Mouse (Mus musculus) heart, embryonic 11.5 days (tissue): ENCODE data around the gene BC025920. TPM values are rescaled to one million over a fixed set of nuclear protein-coding genes. Genes with fewer than 3 reads are reported as not detected.
A peak's percentile ranks its signal among the peaks of the same experiment; 100 is the strongest.

Experiments
- ATAC-seq: fragments of 200-750 bp; cut with Nextera tagmentation; replicated peaks from 2 replicates; pipeline ENCODE4 v1.8.0; 2017; ENCODE audit warnings: moderate library complexity; ENCODE audit not compliant: insufficient number of reproducible peaks, low FRiP score, low TSS enrichment
- H3K27ac ChIP-seq: fragments of 300-500 bp; sonication (generic); 2 replicates; pipeline ENCODE4 v1.5.1; 2014; ENCODE audit warnings: mild to moderate bottlenecking, low read depth, low read length
- H3K27me3 ChIP-seq: fragments of 300-500 bp; sonication (generic); 2 replicates; pipeline ENCODE4 v1.6.1; 2014; ENCODE audit warnings: mild to moderate bottlenecking, low read length, mixed read lengths; ENCODE audit not compliant: control insufficient read depth, insufficient read depth
- H3K36me3 ChIP-seq: fragments of 300-500 bp; sonication (generic); 2 replicates; pipeline ENCODE4 v1.6.1; 2014; ENCODE audit warnings: mild to moderate bottlenecking, low read length, moderate library complexity, mixed read lengths; ENCODE audit not compliant: control insufficient read depth, insufficient read depth
- H3K4me1 ChIP-seq: fragments of 300-500 bp; sonication (generic); 2 replicates; pipeline ENCODE4 v1.6.1; 2014; ENCODE audit warnings: low read length; ENCODE audit not compliant: control insufficient read depth, insufficient read depth
- H3K4me2 ChIP-seq: fragments of 300-500 bp; sonication (generic); 2 replicates; pipeline ENCODE4 v1.6.1; 2014; ENCODE audit warnings: mild to moderate bottlenecking, moderate library complexity
- H3K4me3 ChIP-seq: fragments of 300-500 bp; sonication (generic); 2 replicates; pipeline ENCODE4 v1.5.1; 2014; ENCODE audit warnings: low read depth, low read length
- H3K9ac ChIP-seq: fragments of 300-500 bp; sonication (generic); 2 replicates; pipeline ENCODE4 v1.6.1; 2014; ENCODE audit warnings: mild to moderate bottlenecking, low read depth, low read length, moderate library complexity
- H3K9me3 ChIP-seq: fragments of 300-500 bp; sonication (generic); replicated peaks from 2 replicates; pipeline ENCODE4 v1.6.1; 2016; ENCODE audit warnings: low read length; ENCODE audit not compliant: control insufficient read depth
- WGBS: fragments of 180-500 bp; shearing (Covaris S2); extraction: QIAGEN DNeasy Blood & Tissue Kit; methylation state at CpG from one replicate; pipeline ENCODE4 v1.1.7; 2014; ENCODE audit not compliant: insufficient replicate concordance; 5-methylcytosine and 5-hydroxymethylcytosine counted together
- polyA plus RNA-seq: library from polyadenylated mRNA; unstranded; fragments of >200 nt; fragmentation: Nextera tagmentation; extraction: Ambion mirVana; gene quantifications from 2 replicates; pipeline ENCODE4 v1.2.1, GENCODE M21; 2014

The BC025920 gene
- polyA plus RNA-seq, 1 experiment from 2014 or later, result 0.63 TPM

DNA sequence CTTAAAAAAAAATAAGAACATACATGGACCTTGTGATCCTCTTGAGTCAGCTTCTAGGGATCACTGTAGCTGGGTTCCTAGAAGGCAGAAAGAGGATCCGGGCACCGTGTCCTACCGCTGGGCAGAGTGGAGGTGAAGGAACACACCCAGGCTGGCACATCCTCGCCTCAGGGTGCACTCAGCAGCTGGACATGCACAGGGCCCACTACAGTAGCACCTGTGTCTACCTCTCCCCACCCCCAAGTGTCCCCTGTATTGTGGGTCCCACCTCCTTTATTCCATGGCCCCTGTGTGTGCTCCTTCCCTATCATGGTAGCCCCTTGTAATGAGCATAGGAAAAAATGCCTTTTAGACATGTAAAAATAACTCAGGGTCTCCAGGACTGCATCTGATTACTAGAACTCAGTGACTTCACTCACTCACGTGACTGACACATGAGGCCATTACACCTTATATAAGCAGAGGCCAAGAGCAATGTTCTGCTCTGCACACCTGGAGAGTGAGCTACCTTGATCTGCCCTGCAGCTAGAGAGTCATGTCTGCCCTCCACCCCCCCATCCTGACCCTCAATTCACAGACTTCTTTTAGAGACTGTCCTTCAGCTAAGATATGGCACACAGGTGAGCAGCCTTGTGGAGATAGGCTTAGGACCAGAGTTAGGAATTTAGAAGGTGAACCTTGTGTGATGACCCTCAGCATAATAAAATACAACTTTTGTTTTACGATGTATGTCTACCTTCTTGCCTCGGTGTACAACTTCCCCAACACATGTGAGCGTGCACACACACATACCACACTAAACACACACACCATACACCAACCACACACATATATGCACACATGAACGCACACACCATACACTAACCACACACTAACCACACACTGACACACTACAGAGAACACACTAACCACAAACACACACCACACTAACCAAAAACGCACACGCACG, 1.8 kb upstream of the BC025920 start:
- 73% methylated on average over 12 of the region's 12 CpGs for WGBS
- no peaks in the 10 kb centered on the region for H3K9me3 ChIP-seq
- ATAC-seq, result no peak
- H3K36me3 ChIP-seq, result no peaks in the 10 kb centered on the region
- peak overlapping the region; percentile 64 for H3K4me2 ChIP-seq
- peak overlapping the region; percentile 56; the same call in 1 of the 2 replicates for H3K9ac ChIP-seq
- no peak overlapping the region for H3K27ac ChIP-seq
- H3K27me3 ChIP-seq, result no peaks in the 10 kb centered on the region
- peaks cover 20% of the 10 kb centered on the region for H3K4me1 ChIP-seq
- H3K4me3 ChIP-seq, result no peak overlapping the region

DNA sequence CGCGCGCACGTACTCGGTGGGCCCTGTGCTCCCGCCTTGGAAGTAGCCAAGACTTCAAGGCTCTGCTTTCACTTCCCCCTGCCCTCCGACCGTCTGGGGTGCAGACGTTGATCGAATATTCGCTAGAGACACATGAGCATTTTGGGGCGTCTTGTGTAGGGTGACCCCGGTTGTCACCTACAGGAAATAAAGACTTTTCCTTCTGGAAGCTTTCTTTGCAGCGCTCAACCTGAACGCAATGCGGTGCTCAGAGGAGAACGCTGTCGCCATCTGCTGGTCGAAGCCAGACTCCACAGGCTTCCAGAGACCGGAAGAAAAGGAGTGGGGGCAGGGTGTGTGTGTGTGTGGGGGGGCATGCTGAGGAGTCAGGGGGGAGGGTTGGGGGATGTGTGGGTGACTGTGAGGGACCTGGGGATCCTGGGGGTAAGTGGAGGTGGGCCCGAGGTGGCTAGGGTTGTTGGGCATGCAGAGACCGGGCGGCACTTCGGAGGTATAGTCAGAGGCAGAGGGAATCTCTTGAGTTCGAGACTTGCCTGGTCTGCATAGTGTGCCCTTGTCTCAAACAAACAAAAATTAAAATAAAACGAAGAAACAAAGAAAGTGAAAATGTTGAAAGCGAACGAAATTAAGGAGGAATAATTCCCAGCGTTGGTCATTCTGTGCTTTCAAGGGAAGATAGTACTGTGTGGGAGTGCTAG, 953 bp upstream of the BC025920 start:
- H3K4me3 ChIP-seq, result peak overlapping the region; percentile 44
- peak overlapping the region; percentile 70 for H3K27ac ChIP-seq
- 0 out of 2 replicates have a peak, but pooled peaks have one; percentile 17 for ATAC-seq
- H3K27me3 ChIP-seq, result no peaks in the 10 kb centered on the region
- peak overlapping the region; percentile 63 for H3K9ac ChIP-seq
- H3K9me3 ChIP-seq, result no peaks in the 10 kb centered on the region
- no peaks in the 10 kb centered on the region for H3K36me3 ChIP-seq
- peak overlapping the region; percentile 64 for H3K4me2 ChIP-seq
- WGBS, result 18% methylated on average over 29 of the region's 29 CpGs
- peaks cover 15% of the 10 kb centered on the region for H3K4me1 ChIP-seq

DNA sequence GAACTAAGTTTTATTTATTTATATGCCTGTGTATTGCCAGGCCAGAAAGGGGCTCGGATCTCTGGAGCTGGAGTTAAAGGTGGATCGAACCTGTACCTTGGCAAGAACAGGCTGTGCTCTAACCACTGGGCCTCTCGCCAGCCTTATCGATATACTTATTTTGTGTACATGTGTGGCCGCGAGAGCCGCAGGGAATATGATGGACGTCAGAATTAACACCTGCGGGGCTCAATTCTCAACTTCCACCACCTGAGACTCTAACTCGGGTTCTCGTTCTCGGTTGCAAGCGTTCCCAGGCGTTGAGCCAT, 450 bp upstream of the BC025920 start:
- no peaks in the 10 kb centered on the region for H3K27me3 ChIP-seq
- H3K4me3 ChIP-seq, result peak overlapping the region; percentile 44
- H3K4me1 ChIP-seq, result peaks cover 14% of the 10 kb centered on the region
- H3K36me3 ChIP-seq, result no peaks in the 10 kb centered on the region
- peak overlapping the region; percentile 70 for H3K27ac ChIP-seq
- peak overlapping the region; percentile 63 for H3K9ac ChIP-seq
- ATAC-seq, result no peak
- no peaks in the 10 kb centered on the region for H3K9me3 ChIP-seq
- 4% methylated on average over 14 of the region's 14 CpGs for WGBS
- H3K4me2 ChIP-seq, result peak overlapping the region; percentile 64

DNA sequence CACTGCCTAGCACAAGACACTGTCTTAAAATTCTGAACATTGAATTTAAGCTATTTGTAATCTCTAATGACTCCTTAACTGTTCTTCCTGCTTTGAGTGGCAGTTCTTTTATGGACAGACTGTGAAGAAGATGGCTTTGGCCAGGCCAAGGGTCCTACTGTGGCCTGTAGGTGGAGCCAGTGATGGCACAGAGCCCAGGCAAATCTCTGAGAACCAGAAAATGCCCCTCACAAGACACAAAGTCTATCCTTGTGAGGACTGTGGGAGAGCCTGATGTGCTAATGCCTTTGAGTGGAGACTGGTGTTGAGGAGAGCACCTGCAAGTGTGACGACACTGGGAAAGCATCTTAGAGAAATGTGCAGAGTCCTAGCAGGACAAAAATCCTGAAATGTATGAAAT, 2.2 kb downstream of the BC025920 start:
- no peaks in the 10 kb centered on the region; the same call in 1 of the 2 replicates for H3K9me3 ChIP-seq
- H3K4me3 ChIP-seq, result no peak overlapping the region
- H3K4me1 ChIP-seq, result peaks cover 3% of the 10 kb centered on the region; the same call in 1 of the 2 replicates
- WGBS, result 74% methylated on average over 1 of the region's 1 CpGs
- ATAC-seq, result no peak
- H3K4me2 ChIP-seq, result no peak overlapping the region
- no peaks in the 10 kb centered on the region for H3K27me3 ChIP-seq
- no peaks in the 10 kb centered on the region for H3K36me3 ChIP-seq
- H3K27ac ChIP-seq, result no peak overlapping the region
- H3K9ac ChIP-seq, result no peak overlapping the region

DNA sequence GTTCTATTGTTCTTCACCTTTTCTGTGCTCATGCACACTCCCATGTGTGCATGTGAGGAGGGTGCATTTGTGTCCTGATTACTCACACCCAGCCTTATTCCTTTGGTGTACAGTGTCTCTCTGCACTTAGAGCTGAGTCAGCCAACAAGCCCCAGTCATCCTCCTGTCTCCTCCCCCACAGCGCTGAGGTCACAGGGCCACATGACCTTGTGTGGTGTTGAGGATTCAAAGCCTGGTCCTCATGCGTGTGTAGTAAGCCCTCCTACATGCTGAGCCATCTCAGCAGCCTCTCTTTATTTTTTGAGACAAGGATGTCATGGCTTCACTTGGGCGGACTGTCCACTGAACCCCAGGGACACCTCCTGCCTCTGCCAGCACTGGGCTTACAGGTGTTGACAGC, 6.7 kb downstream of the BC025920 start:
- WGBS, result 58% methylated on average over 3 of the region's 3 CpGs
- Histone ChIP-seq H3K36me3 (no peaks in the 10 kb centered on the region), H3K4me3 (no peak overlapping the region), H3K9ac (no peak overlapping the region), H3K4me1 (no peaks in the 10 kb centered on the region), H3K9me3 (no peaks in the 10 kb centered on the region; the same call in 1 of the 2 replicates), H3K27ac (no peak overlapping the region), H3K27me3 (no peaks in the 10 kb centered on the region), H3K4me2 (no peak overlapping the region)
- ATAC-seq, result no peak

DNA sequence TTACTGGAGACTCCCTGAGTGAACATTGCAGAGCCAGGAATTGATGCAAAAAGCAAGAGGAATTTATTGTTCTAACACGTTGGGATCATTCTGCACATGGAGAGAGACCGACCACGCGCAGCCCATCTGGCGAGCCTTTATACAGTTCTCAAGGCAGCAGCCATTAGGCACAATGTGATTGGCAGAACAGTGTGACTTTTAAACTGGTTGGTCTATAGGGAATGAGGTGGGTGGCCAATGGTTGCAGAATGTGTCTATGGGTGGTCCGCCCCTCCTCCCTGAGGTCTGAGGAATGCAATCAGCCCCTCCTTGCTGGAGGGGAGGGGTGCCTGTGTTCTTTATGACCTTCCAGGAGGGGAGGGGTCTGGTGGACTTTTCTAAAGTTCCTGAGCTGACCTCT, 9.4 kb downstream of the BC025920 start:
- Histone ChIP-seq H3K4me3 (no peak overlapping the region), H3K4me1 (no peaks in the 10 kb centered on the region), H3K27me3 (no peaks in the 10 kb centered on the region), H3K9ac (no peak overlapping the region), H3K9me3 (no peaks in the 10 kb centered on the region; the same call in 1 of the 2 replicates), H3K27ac (no peak overlapping the region), H3K36me3 (no peaks in the 10 kb centered on the region), H3K4me2 (no peak overlapping the region)
- ATAC-seq, result no peak
- WGBS, result 81% methylated on average over 6 of the region's 6 CpGs

DNA sequence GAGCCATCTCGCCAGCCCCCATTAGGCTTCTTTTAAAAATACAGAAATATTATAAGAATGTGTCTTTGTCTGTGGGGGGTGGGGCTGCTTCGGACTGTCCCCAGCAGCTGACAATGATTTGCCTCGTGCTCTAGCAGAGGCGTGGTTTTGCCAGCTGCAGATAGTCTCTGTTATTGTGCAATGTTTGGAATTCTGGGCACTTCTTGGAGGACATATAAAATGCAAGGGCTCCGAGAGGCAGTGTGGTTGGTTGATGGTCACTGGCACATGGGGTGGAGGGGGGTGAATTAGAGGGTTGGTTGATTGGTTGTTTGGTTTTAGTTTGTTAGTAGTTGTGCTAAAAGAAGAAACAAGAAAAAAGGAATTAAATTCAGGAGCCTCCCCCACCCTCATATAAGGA, 13.9 kb downstream of the BC025920 start:
- 77% methylated on average over 5 of the region's 5 CpGs for WGBS
- no peak for ATAC-seq
- Histone ChIP-seq H3K27me3 (no peaks in the 10 kb centered on the region), H3K36me3 (0 out of 2 replicates have a peak, but pooled peaks cover 9% of the 10 kb centered on the region), H3K27ac (no peak overlapping the region), H3K9me3 (no peaks in the 10 kb centered on the region), H3K9ac (no peak overlapping the region), H3K4me2 (no peak overlapping the region), H3K4me3 (no peak overlapping the region), H3K4me1 (no peaks in the 10 kb centered on the region)

DNA sequence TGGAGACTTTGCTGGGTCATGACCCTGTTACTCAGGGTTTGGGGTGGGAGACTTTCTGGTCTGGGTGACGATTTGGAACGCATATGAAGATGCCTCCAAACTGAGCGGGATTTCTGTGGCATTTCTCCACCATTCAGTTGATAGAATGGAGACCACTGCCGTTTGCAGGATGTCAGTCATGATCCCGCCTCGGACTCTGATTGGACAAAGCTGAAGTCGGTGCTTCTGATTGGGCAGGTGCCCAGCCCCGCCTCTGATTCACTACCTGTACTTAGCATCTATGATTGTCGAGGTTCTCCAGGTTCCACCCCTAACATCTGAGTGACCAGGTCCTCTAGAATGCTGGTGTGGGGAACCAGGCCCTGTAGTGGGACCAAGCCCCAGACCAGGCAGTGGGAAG, 14.7 kb downstream of the BC025920 start:
- H3K36me3 ChIP-seq, result 0 out of 2 replicates have a peak, but pooled peaks cover 9% of the 10 kb centered on the region
- no peak overlapping the region for H3K4me2 ChIP-seq
- H3K4me1 ChIP-seq, result no peaks in the 10 kb centered on the region
- no peak overlapping the region for H3K27ac ChIP-seq
- no peak for ATAC-seq
- no peak overlapping the region for H3K9ac ChIP-seq
- H3K4me3 ChIP-seq, result no peak overlapping the region
- 40% methylated on average over 9 of the region's 9 CpGs for WGBS
- no peaks in the 10 kb centered on the region for H3K9me3 ChIP-seq
- H3K27me3 ChIP-seq, result no peaks in the 10 kb centered on the region
